Mouse (Mus musculus) kidney, postnatal 0 days (tissue): ENCODE measurements around the gene Scamp4. TPM values are rescaled to one million over a fixed set of nuclear protein-coding genes. Genes with fewer than 3 reads are reported as not detected.
"Not testable (repeated sequence)": the region's sequence is repeated elsewhere in the genome, so short reads cannot be mapped to it uniquely, and the experiment has no call there.

Source experiments
- ATAC-seq: fragments of 200-750 bp; cut with Nextera tagmentation; replicated peaks from 2 replicates; pipeline ENCODE4 v1.8.0; 2017; ENCODE audit warnings: low read depth, moderate number of reproducible peaks, moderate TSS enrichment, moderate library complexity; ENCODE audit not compliant: low FRiP score
- DNase-seq: peaks from one replicate; pipeline ENCODE4 v3.0.0-alpha.2; 2016; ENCODE audit warnings: low spot score
- H3K27ac ChIP-seq: fragments of 300-500 bp; sonication (generic); 2 replicates; pipeline ENCODE4 v1.5.1; 2014; ENCODE audit warnings: mild to moderate bottlenecking
- H3K27me3 ChIP-seq: fragments of 300-500 bp; sonication (generic); 2 replicates; pipeline ENCODE4 v1.6.1; 2014; ENCODE audit warnings: low read length, mixed read lengths; ENCODE audit not compliant: insufficient read depth
- H3K36me3 ChIP-seq: fragments of 300-500 bp; sonication (generic); 2 replicates; pipeline ENCODE4 v1.6.1; 2014; ENCODE audit warnings: low read length, mixed read lengths; ENCODE audit not compliant: insufficient read depth
- H3K4me1 ChIP-seq: fragments of 300-500 bp; sonication (generic); replicated peaks from 2 replicates; pipeline ENCODE4 v1.6.1; 2014; ENCODE audit warnings: antibody characterized with exemption, low read length, mixed read lengths; ENCODE audit not compliant: insufficient read depth
- H3K4me2 ChIP-seq: fragments of 300-500 bp; sonication (generic); 2 replicates; pipeline ENCODE4 v1.6.1; 2014; ENCODE audit warnings: mild to moderate bottlenecking, low read length, moderate library complexity, mixed read lengths
- H3K4me3 ChIP-seq: fragments of 300-500 bp; sonication (generic); replicated peaks from 2 replicates; pipeline ENCODE4 v1.5.1; 2014; ENCODE audit warnings: low read depth, low read length
- H3K9ac ChIP-seq: fragments of 300-500 bp; sonication (generic); 2 replicates; pipeline ENCODE4 v1.6.1; 2014; ENCODE audit warnings: low read depth, low read length
- H3K9me3 ChIP-seq: fragments of 300-500 bp; sonication (generic); replicated peaks from 2 replicates; pipeline ENCODE4 v1.6.1; 2016; ENCODE audit warnings: low read length, inconsistent platforms, mixed read lengths
- CTCF ChIP-seq: IDR thresholded peaks from 2 replicates; pipeline ENCODE4 v1.5.1; 2016; ENCODE audit warnings: antibody characterized with exemption, low read depth, mild to moderate bottlenecking, moderate library complexity
- WGBS: fragments of 180-500 bp; shearing (Covaris S2); extraction: QIAGEN DNeasy Blood & Tissue Kit; methylation state at CpG from one replicate; pipeline ENCODE4 v1.1.7; 2014; 5-methylcytosine and 5-hydroxymethylcytosine counted together
- polyA plus RNA-seq: library from polyadenylated mRNA; unstranded; fragments of >200 nt; fragmentation: Nextera tagmentation; extraction: Ambion mirVana; gene quantifications from 2 replicates; pipeline ENCODE4 v1.2.1, GENCODE M21; 2015

Scamp4 gene
- polyA plus RNA-seq, 1 experiment from 2014 or later, result 80.7 TPM

- under 1% methylated on average over 65 of the region's 73 CpGs for WGBS
- H3K4me3 ChIP-seq, result peak within 1 kb of the TSS; percentile 79
- no peaks in the 10 kb centered on the region for H3K9me3 ChIP-seq
- ATAC-seq (peak; percentile 96), DNase-seq (peak; percentile 99)
- H3K9ac ChIP-seq, result peak within 1 kb of the TSS; percentile 81
- H3K36me3 ChIP-seq, result peaks cover 12% of the 10 kb centered on the region; the same call in 1 of the 2 replicates
- H3K4me2 ChIP-seq, result peak within 1 kb of the TSS; percentile 80
- H3K27ac ChIP-seq, result peak within 1 kb of the TSS; percentile 69
- peaks cover 17% of the 10 kb centered on the region for H3K4me1 ChIP-seq
- no peak for TF ChIP-seq CTCF
- H3K27me3 ChIP-seq, result no peaks in the 10 kb centered on the region
These were observed 12.5 kb upstream of the Scamp4 start, which contains the start of gene Abhd17a for GRCm38 (mm10) chr10:80589879-80590854. TSS of gene Abhd17a (minus strand) at chr10:80590341.

GRCm38 (mm10) chr10:80596318-80596717, 6.4 kb upstream of the Scamp4 start:
- Histone ChIP-seq H3K9ac (no peak overlapping the region), H3K4me2 (no peak overlapping the region), H3K4me3 (no peak overlapping the region), H3K36me3 (no peaks in the 10 kb centered on the region), H3K9me3 (no peaks in the 10 kb centered on the region; the same call in 1 of the 2 replicates), H3K4me1 (no peaks in the 10 kb centered on the region), H3K27ac (no peak overlapping the region), H3K27me3 (no peaks in the 10 kb centered on the region)
- ATAC-seq, result no peak
- DNase-seq, result no peak
- no peak for TF ChIP-seq CTCF
- WGBS, result 45% methylated on average over 4 of the region's 4 CpGs

- Histone ChIP-seq H3K9me3 (no peaks in the 10 kb centered on the region; the same call in 1 of the 2 replicates), H3K4me3 (peak overlapping the region; percentile 71), H3K36me3 (peaks cover 21% of the 10 kb centered on the region; the same call in 1 of the 2 replicates), H3K9ac (peak overlapping the region; percentile 61), H3K4me2 (peak overlapping the region; percentile 79), H3K27ac (peak overlapping the region; percentile 80), H3K27me3 (no peaks in the 10 kb centered on the region), H3K4me1 (peaks cover 9% of the 10 kb centered on the region; the same call in 1 of the 2 replicates)
- DNase-seq (no peak), ATAC-seq (no peak)
- WGBS, result 24% methylated on average over 7 of the region's 7 CpGs
- no peak for TF ChIP-seq CTCF
These were observed 692 bp downstream of the Scamp4 start for GRCm38 (mm10) chr10:80603364-80603763.

GRCm38 (mm10) chr10:80604001-80604509, 1.4 kb downstream of the Scamp4 start:
- WGBS, result 89% methylated on average over 7 of the region's 7 CpGs
- DNase-seq (no peak), ATAC-seq (no peak)
- no peak for TF ChIP-seq CTCF
- H3K9ac ChIP-seq, result peak overlapping the region; percentile 61; the same call in 1 of the 2 replicates
- peaks cover 25% of the 10 kb centered on the region for H3K36me3 ChIP-seq
- peaks cover 9% of the 10 kb centered on the region; the same call in 1 of the 2 replicates for H3K4me1 ChIP-seq
- no peak overlapping the region; the same call in 1 of the 2 replicates for H3K27ac ChIP-seq
- no peaks in the 10 kb centered on the region; the same call in 1 of the 2 replicates for H3K9me3 ChIP-seq
- no peaks in the 10 kb centered on the region for H3K27me3 ChIP-seq
- peak overlapping the region; percentile 79 for H3K4me2 ChIP-seq
- no peak overlapping the region; the same call in 1 of the 2 replicates for H3K4me3 ChIP-seq

GRCm38 (mm10) chr10:80604988-80605387, 2.3 kb downstream of the Scamp4 start:
- Histone ChIP-seq H3K27me3 (no peaks in the 10 kb centered on the region), H3K9me3 (no peaks in the 10 kb centered on the region), H3K27ac (no peak overlapping the region), H3K4me2 (no peak overlapping the region), H3K4me3 (no peak overlapping the region), H3K9ac (no peak overlapping the region), H3K36me3 (peaks cover 27% of the 10 kb centered on the region), H3K4me1 (peaks cover 9% of the 10 kb centered on the region; the same call in 1 of the 2 replicates)
- no peak for ATAC-seq
- TF ChIP-seq CTCF, result no peak
- WGBS, result 87% methylated on average over 2 of the region's 2 CpGs
- DNase-seq, result no peak

GRCm38 (mm10) chr10:80605721-80606120, 3.0 kb downstream of the Scamp4 start, which contains the start of gene Gm49322:
TSS of gene Gm49322 (plus strand) at chr10:80606021.
- H3K4me3 ChIP-seq, H3K27ac ChIP-seq, H3K4me1 ChIP-seq, H3K4me2 ChIP-seq, ATAC-seq, H3K9me3 ChIP-seq, H3K9ac ChIP-seq, DNase-seq, H3K27me3 ChIP-seq: not testable (repeated sequence)
- 89% methylated on average over 3 of the region's 4 CpGs for WGBS
- peaks cover 30% of the 10 kb centered on the region for H3K36me3 ChIP-seq
